Mouse (Mus musculus) ES-Bruce4 (cell line): Measurements from ENCODE around the gene Coq8a.

Source experiments
- CTCF ChIP-seq: IDR thresholded peaks from one replicate; pipeline ENCODE4 v1.8.1; 2011; ENCODE audit warnings: low read depth, low read length
- POLR2A ChIP-seq: IDR thresholded peaks from one replicate; pipeline ENCODE4 v1.8.1; 2011; ENCODE audit warnings: low read length; ENCODE audit not compliant: insufficient read depth

GRCm38 (mm10) chr1:180247901-180248300 is 48.5 kb upstream of the Coq8a start:
- no peak for TF ChIP-seq POLR2A
- TF ChIP-seq CTCF: no peak
